Mouse (Mus musculus) brain, embryonic 14.5 days (tissue): ENCODE data around the gene Mpp2.

Source experiments
- CTCF ChIP-seq: fragments of 200-500 bp; IDR thresholded peaks from 2 replicates; pipeline ENCODE4 v1.5.1; 2012; ENCODE audit warnings: inconsistent platforms, mild to moderate bottlenecking, moderate library complexity, borderline replicate concordance; ENCODE audit not compliant: insufficient read depth, insufficient read length; ENCODE audit errors: extremely low read depth
- POLR2A ChIP-seq: fragments of 200-500 bp; IDR thresholded peaks from 2 replicates; pipeline ENCODE4 v1.6.1; 2012; ENCODE audit warnings: mild to moderate bottlenecking, inconsistent platforms, borderline replicate concordance; ENCODE audit not compliant: poor library complexity, insufficient read depth, insufficient read length, severe bottlenecking; ENCODE audit errors: extremely low read depth

DNA sequence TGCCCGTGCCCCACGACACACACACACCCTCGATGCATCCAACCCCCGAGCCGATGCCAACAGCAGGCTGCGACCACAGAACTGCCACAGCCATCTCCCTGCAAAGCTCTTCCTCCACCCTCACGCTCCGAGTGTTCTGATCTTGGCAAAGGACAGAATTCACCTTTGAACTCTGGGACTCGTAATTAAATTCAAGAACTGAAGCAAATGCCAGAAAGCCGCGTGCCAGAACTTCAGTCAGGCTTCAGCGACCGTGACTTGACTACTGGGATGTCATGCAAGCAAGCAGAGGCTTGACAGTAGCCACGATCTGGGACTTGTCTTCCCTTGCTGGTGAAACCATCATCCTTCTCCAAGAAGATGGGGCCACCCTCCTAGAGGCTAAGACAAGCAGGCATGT is 14.6 kb downstream of the Mpp2 start:
- TF ChIP-seq POLR2A (no peak), CTCF (no peak)
